Mouse (Mus musculus) intestine, postnatal 0 days (tissue): ENCODE data around the gene Trim72. TPM values are rescaled to one million over a fixed set of nuclear protein-coding genes. Genes with fewer than 3 reads are reported as not detected.
"Not testable (repeated sequence)": the region's sequence is repeated elsewhere in the genome, so short reads cannot be mapped to it uniquely, and the experiment has no call there.

Source experiments
- ATAC-seq: fragments of 200-750 bp; cut with Nextera tagmentation; 2 replicates; pipeline ENCODE4 v1.8.0; 2017; ENCODE audit warnings: mild to moderate bottlenecking, moderate TSS enrichment, moderate library complexity
- H3K27ac ChIP-seq: fragments of 300-500 bp; sonication (generic); 2 replicates; pipeline ENCODE4 v1.5.1; 2014; ENCODE audit warnings: mild to moderate bottlenecking, low read depth, low read length, moderate library complexity
- H3K27me3 ChIP-seq: fragments of 300-500 bp; sonication (generic); replicated peaks from 2 replicates; pipeline ENCODE4 v1.6.1; 2014; ENCODE audit warnings: low read length, mixed read lengths; ENCODE audit not compliant: control insufficient read depth, insufficient read depth
- H3K36me3 ChIP-seq: fragments of 300-500 bp; sonication (generic); 2 replicates; pipeline ENCODE4 v1.6.1; 2014; ENCODE audit warnings: mild to moderate bottlenecking, moderate library complexity; ENCODE audit not compliant: control insufficient read depth, insufficient read depth
- H3K4me1 ChIP-seq: fragments of 300-500 bp; sonication (generic); replicated peaks from 2 replicates; pipeline ENCODE4 v1.6.1; 2014; ENCODE audit warnings: antibody characterized with exemption, low read length, mixed read lengths; ENCODE audit not compliant: control insufficient read depth, insufficient read depth
- H3K4me2 ChIP-seq: fragments of 300-500 bp; sonication (generic); replicated peaks from 2 replicates; pipeline ENCODE4 v1.6.1; 2014; ENCODE audit warnings: low read depth, mild to moderate bottlenecking, moderate library complexity
- H3K4me3 ChIP-seq: fragments of 300-500 bp; sonication (generic); 2 replicates; pipeline ENCODE4 v1.5.1; 2014; ENCODE audit warnings: low read depth, low read length
- H3K9ac ChIP-seq: fragments of 300-500 bp; sonication (generic); 2 replicates; pipeline ENCODE4 v1.6.1; 2014; ENCODE audit warnings: mild to moderate bottlenecking, low read depth, low read length
- H3K9me3 ChIP-seq: fragments of 300-500 bp; sonication (generic); 2 replicates; pipeline ENCODE4 v1.6.1; 2016; ENCODE audit warnings: mixed run types; ENCODE audit not compliant: control insufficient read depth
- CTCF ChIP-seq: sonication (generic); IDR thresholded peaks from 2 replicates; pipeline ENCODE4 v1.5.1; 2016; ENCODE audit warnings: low read depth, mild to moderate bottlenecking, control low read depth, antibody characterized with exemption, moderate library complexity
- WGBS: fragments of 180-500 bp; shearing (Covaris S2); extraction: QIAGEN DNeasy Blood & Tissue Kit; methylation state at CpG from one replicate; pipeline ENCODE4 v1.1.7; 2014; 5-methylcytosine and 5-hydroxymethylcytosine counted together
- polyA plus RNA-seq: library from polyadenylated mRNA; unstranded; fragments of >200 nt; fragmentation: Nextera tagmentation; extraction: Ambion mirVana; gene quantifications from 2 replicates; pipeline ENCODE4 v1.2.1, GENCODE M21; 2015

Gene Trim72
- polyA plus RNA-seq, 1 experiment from 2014 or later = 0.47 TPM

DNA sequence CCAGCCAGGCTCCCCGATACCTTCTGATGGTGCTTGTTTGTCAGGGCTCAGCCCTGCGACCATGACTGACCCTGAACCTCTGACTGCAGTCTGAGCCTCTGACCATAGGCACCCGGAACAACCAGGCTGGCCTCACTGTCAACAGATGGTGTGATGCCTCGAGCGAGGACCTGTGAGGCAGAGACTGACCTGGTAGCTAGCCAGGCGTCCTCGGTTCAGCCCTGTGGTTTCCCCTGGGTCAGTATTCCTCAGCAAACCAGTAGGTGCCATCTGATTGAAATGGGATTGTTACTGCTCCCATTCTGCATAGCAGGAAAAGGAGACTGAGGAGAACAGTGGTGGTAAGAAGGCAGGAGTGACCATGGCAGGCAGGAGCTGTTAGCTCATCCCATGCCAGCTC, 2.4 kb downstream of the Trim72 start:
- Histone ChIP-seq H3K27ac (peak overlapping the region; percentile 91; the same call in 1 of the 2 replicates), H3K9me3 (no peaks in the 10 kb centered on the region), H3K4me1 (peaks cover 19% of the 10 kb centered on the region), H3K9ac (no peak overlapping the region), H3K4me3 (no peak overlapping the region), H3K27me3 (no peaks in the 10 kb centered on the region), H3K4me2 (no peak overlapping the region), H3K36me3 (no peaks in the 10 kb centered on the region)
- 61% methylated on average over 7 of the region's 7 CpGs for WGBS
- ATAC-seq = no peak
- no peak for TF ChIP-seq CTCF

DNA sequence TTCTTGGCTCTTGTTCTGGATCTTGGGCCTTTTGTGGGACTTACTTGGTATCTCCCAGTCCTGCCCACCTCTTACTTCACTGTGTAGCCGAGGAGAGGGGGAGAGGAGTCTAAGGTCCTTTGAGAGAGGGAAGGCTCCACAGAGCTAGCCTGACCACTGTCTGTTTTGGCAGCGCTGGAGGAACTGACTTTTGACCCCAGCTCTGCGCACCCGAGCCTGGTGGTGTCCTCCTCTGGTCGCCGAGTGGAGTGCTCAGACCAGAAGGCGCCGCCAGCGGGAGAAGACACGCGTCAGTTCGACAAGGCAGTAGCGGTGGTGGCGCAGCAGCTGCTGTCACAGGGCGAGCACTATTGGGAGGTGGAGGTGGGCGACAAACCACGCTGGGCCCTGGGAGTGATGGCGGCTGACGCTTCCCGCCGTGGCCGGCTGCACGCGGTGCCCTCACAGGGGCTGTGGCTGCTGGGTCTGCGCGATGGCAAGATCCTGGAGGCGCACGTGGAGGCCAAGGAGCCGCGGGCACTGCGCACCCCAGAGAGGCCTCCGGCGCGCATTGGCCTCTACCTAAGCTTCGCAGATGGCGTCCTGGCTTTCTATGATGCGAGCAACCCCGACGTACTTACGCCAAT, 6.1 kb downstream of the Trim72 start:
- no peaks in the 10 kb centered on the region for H3K9me3 ChIP-seq
- H3K27me3 ChIP-seq = no peaks in the 10 kb centered on the region
- no peak overlapping the region for H3K9ac ChIP-seq
- no peak for TF ChIP-seq CTCF
- peaks cover 7% of the 10 kb centered on the region; the same call in 1 of the 2 replicates for H3K4me1 ChIP-seq
- ATAC-seq = no peak
- no peak overlapping the region for H3K27ac ChIP-seq
- 54% methylated on average over 40 of the region's 40 CpGs for WGBS
- H3K36me3 ChIP-seq = no peaks in the 10 kb centered on the region
- H3K4me2 ChIP-seq = no peak overlapping the region; the same call in 1 of the 2 replicates
- no peak overlapping the region for H3K4me3 ChIP-seq

DNA sequence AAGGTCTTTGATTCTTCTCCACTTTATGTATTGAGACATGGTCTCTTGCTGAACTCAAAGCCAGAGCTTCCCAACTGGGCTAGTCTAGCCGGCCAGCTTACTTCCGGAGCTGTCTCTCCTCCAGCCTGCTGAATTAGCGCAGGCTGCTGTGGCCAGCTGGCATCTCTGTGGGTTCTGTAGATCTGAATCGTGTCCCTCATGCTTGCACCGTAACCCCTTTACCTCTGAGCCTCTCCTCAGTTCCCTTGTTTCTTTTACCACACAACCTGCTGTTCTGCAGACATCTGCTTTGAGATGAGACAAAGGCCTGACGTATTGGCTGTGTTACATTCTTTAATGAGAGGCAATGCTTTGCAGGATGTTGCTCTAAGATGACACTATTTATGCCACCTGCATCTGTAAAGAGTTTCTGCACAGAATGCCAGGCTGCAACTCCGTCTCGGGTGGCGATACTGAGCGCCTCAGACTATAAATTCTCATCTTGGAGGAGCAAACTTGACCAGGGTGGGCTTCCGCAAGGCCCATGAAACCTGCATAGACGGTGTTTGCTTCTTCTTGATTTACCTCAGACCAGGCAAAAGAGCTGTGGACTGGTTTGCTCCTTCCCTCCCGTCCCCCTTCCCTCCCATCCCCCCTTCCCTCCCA, 8.5 kb downstream of the Trim72 start:
- no peak overlapping the region for H3K4me3 ChIP-seq
- H3K4me2 ChIP-seq = no peak overlapping the region
- no peaks in the 10 kb centered on the region for H3K27me3 ChIP-seq
- no peaks in the 10 kb centered on the region for H3K9me3 ChIP-seq
- 84% methylated on average over 13 of the region's 13 CpGs for WGBS
- H3K36me3 ChIP-seq = no peaks in the 10 kb centered on the region
- no peak overlapping the region for H3K9ac ChIP-seq
- H3K4me1 ChIP-seq = no peaks in the 10 kb centered on the region; the same call in 1 of the 2 replicates
- TF ChIP-seq CTCF = no peak
- no peak for ATAC-seq
- no peak overlapping the region for H3K27ac ChIP-seq

DNA sequence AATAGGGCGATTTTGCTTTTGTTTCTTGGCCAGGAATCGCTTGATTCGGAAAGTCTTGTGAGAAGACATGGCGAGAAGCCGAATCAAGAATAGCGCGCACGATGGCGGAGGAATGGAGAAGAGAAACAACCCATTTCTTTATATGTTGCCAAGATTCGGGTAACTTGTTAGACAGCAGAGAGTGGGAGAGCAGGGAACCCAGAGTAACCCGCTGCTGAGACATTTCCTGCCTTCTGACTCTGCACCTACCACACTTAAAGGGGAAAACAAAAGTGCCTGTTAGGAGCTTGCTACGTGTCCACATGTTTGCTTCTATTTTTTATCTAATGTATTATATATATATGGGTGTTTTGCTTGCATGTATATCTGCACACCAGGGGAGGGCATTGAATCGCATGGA, 9.4 kb downstream of the Trim72 start:
- Histone ChIP-seq H3K27ac (no peak overlapping the region), H3K27me3 (no peaks in the 10 kb centered on the region), H3K36me3 (no peaks in the 10 kb centered on the region), H3K9me3 (no peaks in the 10 kb centered on the region), H3K4me1 (no peaks in the 10 kb centered on the region; the same call in 1 of the 2 replicates), H3K4me3 (no peak overlapping the region), H3K9ac (no peak overlapping the region), H3K4me2 (no peak overlapping the region)
- ATAC-seq = no peak
- WGBS = 94% methylated on average over 13 of the region's 13 CpGs
- TF ChIP-seq CTCF = no peak

DNA sequence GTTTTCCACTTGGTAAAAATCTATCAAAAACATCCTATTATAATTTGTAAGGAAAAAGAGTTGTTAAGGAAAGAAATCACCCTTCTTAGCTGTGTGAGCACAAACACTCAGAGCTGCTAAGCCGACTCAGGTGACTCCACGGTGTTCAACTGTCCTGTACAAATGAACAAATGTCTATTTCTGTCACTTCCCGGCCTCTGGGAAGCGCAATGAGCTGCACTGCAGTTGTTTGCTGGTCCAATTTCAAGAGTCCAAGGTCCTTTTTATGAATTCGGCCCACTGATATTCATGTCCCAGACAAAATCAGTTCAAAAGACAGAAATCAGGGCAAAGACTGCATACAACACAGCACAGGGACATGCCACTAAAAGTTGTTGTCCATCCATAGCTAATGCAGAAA, 12.4 kb downstream of the Trim72 start:
- not testable (repeated sequence) for H3K27ac ChIP-seq, ATAC-seq, H3K4me2 ChIP-seq, H3K27me3 ChIP-seq, H3K36me3 ChIP-seq, H3K9ac ChIP-seq, H3K9me3 ChIP-seq, H3K4me1 ChIP-seq, H3K4me3 ChIP-seq
- WGBS = 39% methylated on average over 5 of the region's 5 CpGs

DNA sequence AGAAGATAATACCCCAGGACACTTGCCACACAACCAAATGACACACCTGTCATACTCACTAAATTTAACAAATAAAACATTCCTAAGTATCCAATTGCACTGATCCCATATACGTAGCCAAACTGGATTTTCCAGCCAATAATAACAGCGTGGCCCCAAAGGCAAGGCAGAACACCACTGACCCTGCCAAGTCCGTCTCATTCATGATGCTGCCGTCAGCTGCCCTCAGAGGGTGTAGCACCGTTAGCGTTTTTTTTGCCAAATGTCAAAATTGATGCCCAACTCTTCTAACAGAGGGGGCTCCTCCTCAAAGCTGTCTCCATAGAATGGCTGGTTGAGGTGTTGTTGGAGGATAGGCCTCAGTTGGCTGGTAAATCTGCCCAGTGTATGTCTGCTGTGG, 12.9 kb downstream of the Trim72 start:
- no peak for ATAC-seq

More for the DNA sequence above, 12.9 kb downstream of the Trim72 start:
- Histone ChIP-seq H3K27ac (no peak overlapping the region), H3K4me3 (no peak overlapping the region), H3K9ac (no peak overlapping the region), H3K4me1 (no peaks in the 10 kb centered on the region; the same call in 1 of the 2 replicates), H3K4me2 (no peak overlapping the region), H3K36me3 (no peaks in the 10 kb centered on the region), H3K27me3 (no peaks in the 10 kb centered on the region), H3K9me3 (no peaks in the 10 kb centered on the region)
- TF ChIP-seq CTCF = no peak
- WGBS = 62% methylated on average over 6 of the region's 6 CpGs
